Mouse (Mus musculus): ENCODE measurements around the gene Fgfr2. TPM values are rescaled to one million over a fixed set of nuclear protein-coding genes. Genes with fewer than 3 reads are reported as not detected.

Fgfr2 gene
- polyA plus RNA-seq, 1 experiment from 2014 or later: 18.5 TPM

DNA sequence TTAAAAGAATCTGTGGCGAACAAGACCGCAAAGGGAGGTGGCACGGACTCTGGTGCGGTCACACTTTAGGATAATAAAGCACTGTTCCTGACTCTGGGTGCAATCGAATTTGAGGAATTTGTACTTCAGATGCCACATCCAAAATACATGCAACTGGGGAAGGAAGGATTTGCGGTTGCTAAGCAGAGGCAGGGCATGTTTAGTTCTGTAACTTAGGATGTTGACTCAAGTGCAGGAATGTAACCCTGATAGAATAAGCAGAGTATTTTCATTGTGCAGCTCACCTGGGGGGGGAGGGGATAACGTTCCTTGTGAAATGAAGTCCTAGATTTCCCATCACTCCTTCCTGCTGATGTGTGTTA, 309.1 kb downstream of the Fgfr2 start:
- no peak for ATAC-seq
- Histone ChIP-seq H3K27ac (peak overlapping the region; percentile 83), H3K9me3 (replicated peaks) (no peaks in the 10 kb centered on the region), H3K27me3 (replicated peaks) (peaks cover 10% of the 10 kb centered on the region), H3K4me3 (peak overlapping the region; percentile 70), H3K36me3 (no peaks in the 10 kb centered on the region), H3K9ac (peak overlapping the region; percentile 79), H3K4me1 (peaks cover 50% of the 10 kb centered on the region), H3K4me2 (peak overlapping the region; percentile 98)
- 4% methylated on average over 7 of the region's 7 CpGs for WGBS (ENCODE audit: insufficient replicate concordance)

DNA sequence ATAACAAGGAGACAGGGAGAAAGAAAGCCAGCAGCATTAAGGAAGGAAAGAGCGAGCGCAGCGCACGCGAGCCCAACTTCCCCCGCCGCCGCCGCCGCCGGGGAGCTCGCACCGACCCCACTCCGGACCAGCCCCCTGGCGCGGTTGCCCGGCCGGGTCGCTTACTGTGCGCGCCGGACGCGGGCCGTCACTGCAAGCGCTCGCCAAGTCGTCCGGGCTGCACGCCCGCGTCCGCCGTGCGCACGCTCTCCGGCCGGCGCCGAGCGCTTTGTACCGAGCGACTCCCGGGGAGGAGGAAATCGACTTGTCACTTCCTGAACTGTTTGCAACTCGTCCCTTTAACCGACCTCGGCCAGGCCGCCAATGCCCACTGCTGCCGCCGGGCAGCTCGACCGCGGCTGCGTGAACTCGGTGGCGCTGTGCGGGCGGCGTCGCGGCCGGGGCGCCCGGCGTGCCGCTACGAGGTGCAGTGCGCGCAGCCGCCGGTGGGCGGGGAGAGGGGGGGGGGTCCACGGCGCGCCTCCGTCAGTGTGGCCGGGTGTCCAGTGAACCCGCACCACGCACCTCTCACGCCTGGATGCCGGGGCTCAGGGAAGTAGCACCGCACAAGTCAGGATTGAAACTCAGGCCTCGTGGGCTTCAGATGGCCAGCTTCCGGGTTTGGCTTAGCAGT, 309.6 kb downstream of the Fgfr2 start, which contains the start of gene Fam53b:
Gene Fam53b (minus strand): TSS at position 471 of the 673 bp plus-strand sequence.
- peak; percentile 47 for ATAC-seq
- Histone ChIP-seq H3K9ac (peak within 1 kb of the TSS; percentile 79), H3K4me3 (peak within 1 kb of the TSS; percentile 70), H3K9me3 (replicated peaks) (no peaks in the 10 kb centered on the region), H3K36me3 (no peaks in the 10 kb centered on the region), H3K27me3 (replicated peaks) (peaks cover 10% of the 10 kb centered on the region), H3K4me2 (peak within 1 kb of the TSS; percentile 98), H3K27ac (peak within 1 kb of the TSS; percentile 83), H3K4me1 (peaks cover 55% of the 10 kb centered on the region)
- WGBS (ENCODE audit: insufficient replicate concordance): under 1% methylated on average over 80 of the region's 85 CpGs

DNA sequence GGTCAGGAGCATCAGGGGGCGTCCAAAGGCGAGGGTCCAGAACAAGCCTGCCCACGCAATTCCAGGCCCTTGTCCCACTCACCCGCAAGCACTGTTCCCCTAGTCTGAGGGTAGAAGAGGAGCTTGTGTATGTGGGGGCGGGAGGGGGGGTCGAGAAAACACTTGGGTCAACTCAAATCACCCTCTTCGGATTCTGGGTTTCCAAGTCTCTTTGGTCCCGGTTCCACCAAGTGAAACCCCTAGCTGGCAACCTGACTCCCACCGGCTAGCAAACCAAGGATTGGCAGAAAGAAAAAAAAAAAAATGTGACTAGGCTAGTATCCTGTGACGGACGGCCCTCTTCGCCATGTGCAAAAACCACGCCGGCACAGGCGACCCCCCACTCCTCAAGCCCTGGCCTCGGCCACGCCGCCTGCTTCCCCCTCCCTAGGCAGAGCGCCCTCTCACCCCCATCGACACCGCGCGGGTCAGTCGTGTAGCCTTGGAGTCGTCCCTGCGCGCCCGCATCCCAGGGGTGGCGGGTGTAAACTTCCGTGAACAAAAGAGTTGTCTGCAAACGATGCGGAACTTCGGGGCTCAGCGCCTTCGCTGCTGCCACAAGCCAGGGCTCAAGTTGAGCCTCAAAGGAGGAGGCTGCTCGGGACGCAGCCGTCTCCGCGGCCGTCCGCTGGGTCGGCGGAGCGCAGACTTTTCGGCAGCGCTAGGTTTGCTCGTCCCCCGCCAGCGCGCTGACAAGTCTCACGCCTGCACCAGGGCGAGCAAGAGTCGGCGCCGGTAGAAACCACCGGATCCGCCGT, 310.3 kb downstream of the Fgfr2 start:
- peak overlapping the region; percentile 70 for H3K4me3 ChIP-seq
- H3K36me3 ChIP-seq: no peaks in the 10 kb centered on the region
- peaks cover 63% of the 10 kb centered on the region for H3K4me1 ChIP-seq
- peaks cover 10% of the 10 kb centered on the region for H3K27me3 ChIP-seq (replicated peaks)
- peak; percentile 38 for ATAC-seq
- H3K9ac ChIP-seq: peak overlapping the region; percentile 79
- peak overlapping the region; percentile 98 for H3K4me2 ChIP-seq
- no peaks in the 10 kb centered on the region for H3K9me3 ChIP-seq (replicated peaks)
- under 1% methylated on average over 59 of the region's 59 CpGs for WGBS (ENCODE audit: insufficient replicate concordance)
- peak overlapping the region; percentile 83 for H3K27ac ChIP-seq

DNA sequence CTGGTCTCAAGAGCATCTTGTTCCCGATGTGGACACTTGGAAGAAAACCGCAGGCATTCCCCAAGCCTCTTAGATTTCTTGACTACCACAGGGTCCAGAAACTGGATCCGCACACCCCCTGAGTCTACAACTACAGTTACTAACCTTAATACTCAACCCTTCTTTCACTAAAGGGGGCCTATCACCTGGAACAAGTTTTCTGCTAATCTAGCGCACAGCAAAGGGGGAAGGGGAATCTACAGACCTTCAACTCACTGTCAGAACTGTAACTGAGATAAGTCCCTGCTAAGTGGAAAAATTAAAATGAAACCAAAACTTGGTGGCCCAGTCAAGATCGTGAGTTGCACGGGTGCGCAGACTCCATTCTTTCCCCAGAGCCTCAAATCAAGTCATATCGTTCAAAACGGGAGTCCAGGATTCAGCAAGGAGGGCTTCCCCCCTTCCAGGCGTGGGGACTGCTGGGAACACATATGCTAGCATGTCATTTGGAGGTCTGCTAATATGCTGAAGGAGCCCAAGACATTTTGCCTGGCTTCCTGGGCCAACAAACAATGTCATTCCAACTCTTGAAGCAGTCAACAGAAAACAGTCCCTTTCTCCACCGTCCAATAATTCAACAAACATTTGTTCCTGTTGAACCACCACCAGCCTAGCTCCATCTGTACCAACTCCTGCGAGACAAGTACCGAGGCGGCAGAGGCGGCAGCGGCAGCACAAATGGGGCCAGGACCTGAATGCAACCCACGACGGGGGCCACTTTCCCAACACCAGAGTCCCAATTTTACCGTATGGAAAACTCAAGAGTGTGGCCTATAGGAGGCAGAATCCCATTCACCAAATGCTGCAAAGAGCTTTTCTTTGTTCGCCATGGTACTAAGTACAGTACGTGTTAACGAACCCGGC, 311.2 kb downstream of the Fgfr2 start:
- WGBS (ENCODE audit: insufficient replicate concordance): 4% methylated on average over 23 of the region's 23 CpGs
- Histone ChIP-seq H3K4me1 (peaks cover 71% of the 10 kb centered on the region), H3K36me3 (no peaks in the 10 kb centered on the region), H3K4me3 (peak overlapping the region; percentile 70), H3K27me3 (replicated peaks) (peaks cover 10% of the 10 kb centered on the region), H3K27ac (peak overlapping the region; percentile 83), H3K9ac (peak overlapping the region; percentile 79), H3K4me2 (peak overlapping the region; percentile 98), H3K9me3 (replicated peaks) (no peaks in the 10 kb centered on the region)
- ATAC-seq: peak; percentile 22

DNA sequence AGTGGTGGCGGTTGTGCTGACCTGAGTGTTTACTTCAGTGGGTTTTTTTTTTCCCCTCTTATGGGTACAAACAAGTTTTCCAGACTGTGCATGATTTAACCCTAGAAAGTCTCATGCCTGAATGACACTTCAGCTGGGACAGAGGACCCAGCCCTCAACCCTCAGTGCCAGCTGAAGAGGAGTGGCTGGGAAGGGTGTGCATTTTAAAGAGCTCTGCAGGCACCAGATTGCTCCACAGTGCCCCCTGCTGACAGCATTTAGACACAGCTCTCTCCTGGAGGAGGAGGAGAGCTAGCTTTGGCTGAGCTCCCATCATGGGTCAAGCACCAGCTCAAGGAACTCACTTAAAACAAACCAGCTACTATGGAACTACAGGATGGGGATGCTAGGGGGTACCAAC, 312.3 kb downstream of the Fgfr2 start:
- Histone ChIP-seq H3K4me3 (peak overlapping the region; percentile 70), H3K27ac (peak overlapping the region; percentile 83), H3K27me3 (replicated peaks) (peaks cover 10% of the 10 kb centered on the region), H3K4me2 (peak overlapping the region; percentile 98), H3K9ac (peak overlapping the region; percentile 79; the same call in 1 of the 2 replicates), H3K36me3 (no peaks in the 10 kb centered on the region), H3K9me3 (replicated peaks) (no peaks in the 10 kb centered on the region), H3K4me1 (peaks cover 82% of the 10 kb centered on the region)
- ATAC-seq: peak; percentile 72
- 92% methylated on average over 1 of the region's 1 CpGs for WGBS (ENCODE audit: insufficient replicate concordance)

DNA sequence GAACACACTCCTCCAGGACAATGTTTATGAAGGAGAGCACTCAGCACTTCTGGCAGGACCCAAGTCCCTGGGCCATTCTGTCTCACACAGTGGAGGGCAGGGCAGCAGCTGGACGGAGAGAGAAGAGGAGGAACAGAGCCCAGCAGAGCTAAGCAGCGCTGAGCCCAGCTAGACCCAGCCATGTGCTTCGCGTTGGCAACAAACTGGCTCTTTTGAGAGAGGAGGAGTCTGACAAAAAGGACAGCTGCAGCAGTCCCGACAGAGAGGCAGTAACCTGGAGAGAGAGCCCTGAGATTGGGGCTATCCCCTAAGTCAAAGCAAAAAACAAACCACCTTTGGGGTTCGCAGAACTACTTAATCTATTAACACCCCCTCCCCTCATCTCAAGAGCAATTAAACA, 312.8 kb downstream of the Fgfr2 start:
- Histone ChIP-seq H3K27ac (peak overlapping the region; percentile 80), H3K9me3 (replicated peaks) (no peaks in the 10 kb centered on the region)
- 50% methylated on average over 6 of the region's 6 CpGs for WGBS (ENCODE audit: insufficient replicate concordance)

DNA sequence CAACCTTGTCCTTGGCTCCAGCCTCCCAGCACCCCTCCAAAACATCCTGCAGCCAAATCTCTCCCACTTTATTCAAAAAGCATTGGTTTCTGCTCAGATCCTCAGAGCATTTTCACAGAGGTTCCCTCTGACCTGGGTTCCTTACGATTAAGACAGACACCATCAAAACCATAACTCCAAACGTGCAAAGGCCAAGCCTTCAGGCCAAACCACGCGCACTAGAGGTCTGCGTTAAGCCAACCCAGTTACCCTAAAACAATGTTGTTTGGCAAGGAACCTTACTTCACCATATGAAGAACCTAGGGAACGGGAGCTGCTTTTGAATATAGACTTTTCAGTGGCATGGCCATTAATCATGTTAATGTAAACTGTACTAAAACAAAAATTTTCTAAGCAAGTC, 313.4 kb downstream of the Fgfr2 start:
- Histone ChIP-seq H3K27me3 (replicated peaks) (peaks cover 10% of the 10 kb centered on the region), H3K9me3 (replicated peaks) (no peaks in the 10 kb centered on the region), H3K9ac (peak overlapping the region; percentile 52; the same call in 1 of the 2 replicates), H3K36me3 (no peaks in the 10 kb centered on the region), H3K27ac (peak overlapping the region; percentile 80), H3K4me1 (peaks cover 94% of the 10 kb centered on the region), H3K4me3 (no peak overlapping the region), H3K4me2 (peak overlapping the region; percentile 54)
- WGBS (ENCODE audit: insufficient replicate concordance): 55% methylated on average over 6 of the region's 6 CpGs
- no peak for ATAC-seq

More for the DNA sequence above, 312.8 kb downstream of the Fgfr2 start:
- H3K9ac ChIP-seq: peak overlapping the region; percentile 52; the same call in 1 of the 2 replicates
- H3K4me3 ChIP-seq: no peak overlapping the region
- ATAC-seq: no peak
- H3K4me2 ChIP-seq: peak overlapping the region; percentile 98
- H3K36me3 ChIP-seq: no peaks in the 10 kb centered on the region
- peaks cover 87% of the 10 kb centered on the region for H3K4me1 ChIP-seq
- peaks cover 10% of the 10 kb centered on the region for H3K27me3 ChIP-seq (replicated peaks)

DNA sequence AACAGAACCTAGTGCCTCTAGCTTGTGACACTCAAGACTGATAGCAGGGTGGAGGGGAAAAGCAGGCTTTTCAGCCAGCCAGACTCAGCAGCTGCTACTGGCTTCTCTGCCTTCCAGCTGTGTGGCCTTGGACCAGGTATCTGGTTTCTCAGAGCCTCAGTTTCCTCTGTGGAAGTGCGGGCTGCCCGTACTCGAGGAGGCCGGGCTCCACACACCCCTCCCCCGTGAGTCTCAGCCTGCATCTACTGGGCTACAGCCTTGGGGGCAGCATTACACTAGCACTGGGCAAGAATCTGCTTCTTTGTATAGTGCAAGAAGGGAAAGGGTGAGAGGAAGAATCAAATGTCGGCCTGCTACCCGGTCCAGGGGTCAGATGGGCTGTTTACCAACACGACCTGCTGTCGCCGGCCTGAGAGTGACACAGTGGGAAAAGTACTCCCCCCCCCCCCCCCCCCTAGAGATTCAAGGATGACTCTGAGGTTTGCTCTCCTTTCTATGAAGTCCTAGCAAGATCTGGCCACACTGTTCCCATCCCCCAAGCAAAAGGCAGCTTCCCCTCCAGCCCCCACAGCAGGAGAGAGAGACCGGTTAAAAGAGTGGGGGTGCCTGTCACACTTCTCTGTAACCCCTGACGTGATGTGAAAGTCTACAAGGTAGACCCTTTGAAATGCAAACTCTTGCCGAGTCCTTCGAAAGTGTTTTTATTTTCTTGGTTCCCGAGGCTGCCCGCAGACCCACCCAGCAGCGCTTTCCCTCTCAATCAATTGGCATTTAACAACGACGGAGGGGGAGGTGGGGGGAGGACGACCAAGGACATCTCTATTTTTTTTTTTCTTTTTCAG, 314.1 kb downstream of the Fgfr2 start:
- Histone ChIP-seq H3K4me1 (peaks cover 97% of the 10 kb centered on the region), H3K9me3 (replicated peaks) (no peaks in the 10 kb centered on the region), H3K27ac (peak overlapping the region; percentile 80), H3K27me3 (replicated peaks) (peaks cover 10% of the 10 kb centered on the region), H3K4me3 (peak overlapping the region; percentile 14; the same call in 1 of the 2 replicates), H3K4me2 (peak overlapping the region; percentile 54), H3K36me3 (no peaks in the 10 kb centered on the region), H3K9ac (peak overlapping the region; percentile 52)
- ATAC-seq: no peak
- 9% methylated on average over 20 of the region's 20 CpGs for WGBS (ENCODE audit: insufficient replicate concordance)

DNA sequence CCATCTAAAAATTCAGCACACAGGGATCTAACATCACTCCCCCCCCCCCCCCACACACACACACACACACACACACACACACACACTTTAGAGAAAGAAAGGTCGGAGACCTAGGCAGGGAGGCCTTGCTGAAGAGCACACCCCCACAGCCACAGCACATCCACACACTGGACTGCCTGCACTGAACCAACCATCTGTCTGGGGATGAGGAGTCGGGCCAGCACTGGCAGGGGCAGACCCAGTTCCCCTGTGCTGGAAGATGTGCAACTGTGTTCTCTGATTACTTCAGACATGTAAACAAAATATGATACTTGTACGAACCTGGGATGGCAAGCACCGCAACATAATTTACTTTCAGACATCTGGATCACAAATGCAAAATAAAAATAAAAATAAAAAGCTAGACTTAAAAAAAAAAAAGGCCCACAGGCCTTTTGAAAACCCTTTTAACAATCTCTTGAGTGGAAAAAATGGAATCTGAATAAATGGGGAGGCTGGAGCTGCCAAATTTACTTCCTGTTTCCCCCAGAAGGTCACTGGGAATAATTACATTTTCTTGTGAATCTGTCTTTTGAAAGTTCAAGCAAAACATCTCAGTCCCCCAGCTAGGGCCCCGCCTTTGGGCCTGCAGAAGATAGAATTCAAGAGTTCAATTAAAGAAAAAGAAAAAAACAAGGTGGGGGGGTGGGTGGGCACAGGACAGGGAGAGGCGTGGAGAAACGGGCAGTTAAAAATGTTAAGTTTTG, 314.9 kb downstream of the Fgfr2 start:
- Histone ChIP-seq H3K27me3 (replicated peaks) (peaks cover 2% of the 10 kb centered on the region), H3K4me3 (no peak overlapping the region), H3K27ac (peak overlapping the region; percentile 80), H3K4me1 (peaks cover 97% of the 10 kb centered on the region), H3K9me3 (replicated peaks) (no peaks in the 10 kb centered on the region), H3K4me2 (peak overlapping the region; percentile 54), H3K36me3 (no peaks in the 10 kb centered on the region), H3K9ac (peak overlapping the region; percentile 52)
- 75% methylated on average over 7 of the region's 7 CpGs for WGBS (ENCODE audit: insufficient replicate concordance)
- no peak for ATAC-seq

All from liver, embryonic 12.5 days (tissue).